Mouse (Mus musculus): ENCODE measurements around the gene Mmab.

DNA sequence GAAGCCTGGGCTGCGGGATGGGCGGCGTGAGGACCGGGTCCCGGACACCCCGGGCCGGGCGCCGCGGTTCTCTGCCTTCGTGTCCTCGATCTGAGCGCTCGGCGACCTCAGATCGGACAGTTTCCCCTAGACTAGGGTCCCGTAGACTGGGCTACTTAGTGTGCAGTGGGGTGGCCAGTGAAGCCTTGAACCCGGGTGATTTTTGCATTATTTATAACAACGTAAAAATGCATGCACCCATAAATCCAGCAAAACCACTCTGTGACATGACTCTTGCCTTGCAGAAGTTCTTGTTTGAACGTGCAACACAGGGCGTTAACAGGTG lies 470 bp upstream of the Mmab start:
- TF ChIP-seq CTCF (IDR thresholded peaks at IDR 0.05; ENCODE audit: low read depth, low read length) (no peak), POLR2A (IDR thresholded peaks at IDR 0.05; ENCODE audit: borderline replicate concordance, low read depth, low read length) (peak; percentile 79)

Data from bone marrow macrophage, adult 2 months (primary cell).